Mouse (Mus musculus): ENCODE results near the gene Sprtn.

DNA sequence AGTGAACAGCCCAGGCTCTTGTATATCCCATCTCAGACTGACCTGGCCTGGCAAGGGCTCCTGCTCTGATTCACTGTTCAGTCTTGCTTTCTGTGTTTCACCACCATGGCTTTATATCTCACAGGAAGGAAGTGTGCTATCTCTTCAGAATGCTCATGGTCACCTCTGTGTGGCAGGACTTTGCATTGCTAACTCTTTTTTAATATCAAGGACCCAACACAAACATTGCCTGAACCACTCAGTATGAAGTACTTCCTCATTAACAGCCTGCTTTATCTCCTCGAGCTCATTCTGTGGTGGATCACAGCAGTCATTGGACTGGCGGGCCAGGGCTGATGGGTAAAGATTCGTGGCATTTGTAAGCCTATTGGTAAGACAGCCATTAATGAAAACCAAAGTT is 31.0 kb upstream of the Sprtn start:
- no peak for TF ChIP-seq GATA1 (IDR thresholded peaks at IDR 0.05; ENCODE audit: borderline replicate concordance, low read length)
- no peak for TF ChIP-seq FLI1 (IDR thresholded peaks at IDR 0.05; ENCODE audit: low read length)

Data from megakaryocyte, embryonic 14.5 days (primary cell).